Mouse (Mus musculus): Measurements from ENCODE around the gene Ubox5.

DNA sequence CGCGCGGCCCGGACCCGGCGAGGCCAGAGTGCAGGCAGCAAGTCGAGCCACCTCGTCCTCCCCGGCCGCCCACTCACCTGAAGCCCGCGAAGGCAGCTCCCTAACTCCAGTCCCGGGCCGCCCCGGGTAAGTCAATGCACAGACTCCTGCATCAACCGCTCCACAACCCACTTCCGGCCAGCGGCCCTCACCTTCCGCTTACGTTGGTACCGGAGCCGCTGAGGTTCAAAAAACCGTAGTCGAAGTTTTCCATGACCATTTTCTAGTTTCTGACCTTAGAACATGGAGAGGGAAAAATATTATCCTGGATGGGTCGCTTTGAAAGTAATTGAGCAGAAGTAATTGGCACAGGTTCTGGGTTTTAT is at the start of gene Ubox5, which contains the start of gene Fastkd5:
- TF ChIP-seq EP300 (IDR thresholded peaks at IDR 0.05; ENCODE audit: low read length) (no peak; the same call in 1 of the 2 replicates), TBP (conservative IDR thresholded peaks at IDR 0.05; ENCODE audit: low read depth, low read length) (peak; percentile 70; the same call in 1 of the 2 replicates), NRF1 (IDR thresholded peaks at IDR 0.05; ENCODE audit: low read depth, low read length) (no peak), CTCF (conservative IDR thresholded peaks at IDR 0.05 in 1 of 2, IDR thresholded peaks at IDR 0.05 in 1 of 2; ENCODE audit: low read depth in 2 of 2, low read length in 2 of 2) (no peak), ZNF384 (IDR thresholded peaks at IDR 0.05; ENCODE audit: low read depth, low read length) (no peak), ZKSCAN1 (IDR thresholded peaks at IDR 0.05; ENCODE audit: borderline replicate concordance, low read depth, low read length) (no peak), POLR2A (IDR thresholded peaks at IDR 0.05; ENCODE audit: low read depth, low read length) (peak; percentile 87), RAD21 (IDR thresholded peaks at IDR 0.05; ENCODE audit: low read depth, low read length) (no peak), MAZ (IDR thresholded peaks at IDR 0.05; ENCODE audit: low read depth, low read length) (peak; percentile 50; the same call in 1 of the 2 replicates), E2F4 (IDR thresholded peaks at IDR 0.05; ENCODE audit: insufficient replicate concordance, low read depth, low read length) (peak; percentile 61; the same call in 1 of the 2 replicates), TCF12 (IDR thresholded peaks at IDR 0.05; ENCODE audit: low read depth, low read length) (peak; percentile 79), RCOR1 (conservative IDR thresholded peaks at IDR 0.05; ENCODE audit: low read depth, low read length) (0 out of 2 replicates have a peak, but pooled peaks have one; percentile 18)
